Mouse (Mus musculus) cerebellum, postnatal 14 days (tissue): ENCODE data around the gene Cox17.

Experiments used
- DNase-seq, 2 experiments: peaks; one replicate each; pipeline ENCODE4 v3.0.0; 2021; ENCODE audit warnings: mixed read lengths in 2 of 2

The Cox17 gene

GRCm38 (mm10) chr16:38395060-38395730, 48.4 kb downstream of the Cox17 start:
- no peak for DNase-seq

- DNase-seq = peak; percentile 71 to 78
Measured at GRCm38 (mm10) chr16:38396155-38396554, 49.4 kb downstream of the Cox17 start.

GRCm38 (mm10) chr16:38398266-38398665, 51.5 kb downstream of the Cox17 start:
- no peak for DNase-seq

- DNase-seq = no peak
Measured at GRCm38 (mm10) chr16:38399076-38399475, 52.3 kb downstream of the Cox17 start.

GRCm38 (mm10) chr16:38399531-38400231, 52.9 kb downstream of the Cox17 start:
- DNase-seq = peak; percentile 54 to 64

GRCm38 (mm10) chr16:38400311-38400960, 53.6 kb downstream of the Cox17 start:
- DNase-seq = peak in 1 of 2 experiments; percentile 11

- DNase-seq = no peak
Measured at GRCm38 (mm10) chr16:38401468-38401867, 54.7 kb downstream of the Cox17 start.
